Mouse (Mus musculus) embryonic facial prominence, embryonic 11.5 days (tissue): ENCODE data around the gene Peak1. TPM values are rescaled to one million over a fixed set of nuclear protein-coding genes. Genes with fewer than 3 reads are reported as not detected.

ENCODE experiments used
- ATAC-seq: fragments of 200-750 bp; cut with Nextera tagmentation; replicated peaks from 2 replicates; pipeline ENCODE4 v1.8.0; 2017; ENCODE audit warnings: low read depth; ENCODE audit not compliant: insufficient number of reproducible peaks, low FRiP score, low TSS enrichment
- DNase-seq: peaks from one replicate; pipeline ENCODE4 v3.0.0-alpha.2; 2015; ENCODE audit warnings: low spot score
- H3K27ac ChIP-seq: fragments of 300-500 bp; sonication (generic); replicated peaks from 2 replicates; pipeline ENCODE4 v1.5.1; 2014; ENCODE audit warnings: mild to moderate bottlenecking, low read depth, low read length, control low read depth
- H3K27me3 ChIP-seq: fragments of 300-500 bp; sonication (generic); 2 replicates; pipeline ENCODE4 v1.6.1; 2014; ENCODE audit warnings: mild to moderate bottlenecking, low read length, moderate library complexity, mixed read lengths; ENCODE audit not compliant: control insufficient read depth, insufficient read depth
- H3K36me3 ChIP-seq: fragments of 300-500 bp; sonication (generic); replicated peaks from 2 replicates; pipeline ENCODE4 v1.6.1; 2014; ENCODE audit warnings: low read depth, mild to moderate bottlenecking, low read length, moderate library complexity, mixed read lengths; ENCODE audit not compliant: control insufficient read depth, insufficient read depth
- H3K4me1 ChIP-seq: fragments of 300-500 bp; sonication (generic); 2 replicates; pipeline ENCODE4 v1.6.1; 2014; ENCODE audit warnings: low read length, mixed read lengths; ENCODE audit not compliant: control insufficient read depth, insufficient read depth
- H3K4me2 ChIP-seq: fragments of 300-500 bp; sonication (generic); 2 replicates; pipeline ENCODE4 v1.6.1; 2014; ENCODE audit warnings: low read depth, mild to moderate bottlenecking, control low read depth, low read length, moderate library complexity
- H3K4me3 ChIP-seq: fragments of 300-500 bp; sonication (generic); 2 replicates; pipeline ENCODE4 v1.5.1; 2014; ENCODE audit warnings: low read depth, low read length, control low read depth
- H3K9ac ChIP-seq: fragments of 300-500 bp; sonication (generic); replicated peaks from 2 replicates; pipeline ENCODE4 v1.6.1; 2014; ENCODE audit warnings: mild to moderate bottlenecking, control low read depth, low read length
- H3K9me3 ChIP-seq: fragments of 300-500 bp; sonication (generic); replicated peaks from 2 replicates; pipeline ENCODE4 v1.6.1; 2016; ENCODE audit warnings: mild to moderate bottlenecking, low read length, inconsistent platforms, mixed read lengths; ENCODE audit not compliant: control insufficient read depth
- WGBS: fragments of 180-500 bp; shearing (Covaris S2); extraction: QIAGEN DNeasy Blood & Tissue Kit; methylation state at CpG from one replicate; pipeline ENCODE4 v1.1.7; 2014; 5-methylcytosine and 5-hydroxymethylcytosine counted together
- polyA plus RNA-seq: library from polyadenylated mRNA; unstranded; fragments of >200 nt; fragmentation: Nextera tagmentation; extraction: Ambion mirVana; gene quantifications from 2 replicates; pipeline ENCODE4 v1.2.1, GENCODE M21; 2014

Gene Peak1
- polyA plus RNA-seq, 1 experiment from 2014 or later, result 8.8 TPM

DNA sequence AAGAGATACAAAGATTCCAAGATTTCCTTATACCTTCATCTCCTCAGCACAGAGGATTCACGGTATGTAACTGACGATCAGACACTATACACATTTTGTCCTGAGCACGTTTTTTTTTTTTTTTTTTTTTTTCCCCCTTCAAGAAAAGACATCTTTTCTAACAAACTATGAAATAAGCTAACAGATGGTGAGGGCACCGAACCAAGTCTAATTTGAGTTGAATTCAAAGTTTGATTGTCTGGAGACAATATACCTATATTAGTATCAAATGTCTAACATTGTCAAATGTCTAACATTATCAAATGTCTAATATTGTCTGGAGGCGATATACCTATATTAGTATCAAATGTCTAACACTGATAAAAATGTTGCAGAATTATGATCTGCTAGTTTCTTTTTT is 135.4 kb downstream of the Peak1 start:
- H3K4me3 ChIP-seq, result no peak overlapping the region
- H3K4me2 ChIP-seq, result no peak overlapping the region
- ATAC-seq (no peak), DNase-seq (no peak)
- H3K4me1 ChIP-seq, result no peaks in the 10 kb centered on the region
- WGBS, result 87% methylated on average over 5 of the region's 5 CpGs
- no peaks in the 10 kb centered on the region for H3K9me3 ChIP-seq
- H3K9ac ChIP-seq, result no peak overlapping the region
- H3K27ac ChIP-seq, result no peak overlapping the region
- no peaks in the 10 kb centered on the region for H3K27me3 ChIP-seq
- no peaks in the 10 kb centered on the region for H3K36me3 ChIP-seq

DNA sequence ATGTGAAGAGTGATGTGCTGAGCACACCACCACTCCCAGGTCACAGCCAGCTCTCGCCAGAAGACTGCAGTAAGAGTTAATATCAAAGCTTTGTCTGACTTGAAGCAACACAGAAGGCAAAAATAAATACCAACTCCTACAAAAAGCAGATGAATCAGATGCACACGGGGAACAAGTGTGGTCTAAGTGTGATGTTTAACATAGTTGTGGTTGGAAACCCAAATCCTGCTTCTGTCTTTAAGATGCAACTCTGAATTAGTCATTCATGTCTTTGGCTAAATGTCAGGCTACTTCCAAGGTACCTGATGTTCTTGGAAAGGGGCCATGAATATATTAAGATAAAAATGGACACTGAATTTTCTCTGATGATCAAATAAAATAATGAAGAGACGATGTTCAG is 144.3 kb downstream of the Peak1 start:
- DNase-seq, result no peak
- WGBS, result 93% methylated on average over 3 of the region's 3 CpGs
- Histone ChIP-seq H3K4me2 (no peak overlapping the region), H3K9ac (no peak overlapping the region), H3K27ac (no peak overlapping the region), H3K4me1 (no peaks in the 10 kb centered on the region), H3K27me3 (no peaks in the 10 kb centered on the region), H3K9me3 (no peaks in the 10 kb centered on the region), H3K4me3 (no peak overlapping the region), H3K36me3 (no peaks in the 10 kb centered on the region)
- no peak for ATAC-seq

DNA sequence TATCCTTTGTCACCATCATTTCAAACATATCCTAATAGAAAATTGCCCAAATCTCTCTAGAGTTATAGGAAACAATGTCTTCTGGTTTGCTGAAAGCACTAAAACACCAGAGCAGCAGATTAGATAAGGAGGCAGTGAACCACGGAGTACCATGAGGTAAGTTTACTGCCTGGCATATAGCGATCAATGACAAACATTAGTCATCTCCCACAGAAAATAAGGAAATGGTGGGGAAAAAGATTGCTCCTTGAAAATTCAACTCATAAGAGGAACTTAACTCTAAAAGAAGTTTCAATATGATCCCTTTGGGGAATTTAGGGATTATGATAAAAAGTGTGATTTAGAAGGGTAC is 145.6 kb downstream of the Peak1 start:
- Histone ChIP-seq H3K36me3 (no peaks in the 10 kb centered on the region), H3K9ac (no peak overlapping the region), H3K27me3 (no peaks in the 10 kb centered on the region), H3K4me2 (no peak overlapping the region), H3K9me3 (no peaks in the 10 kb centered on the region), H3K27ac (no peak overlapping the region), H3K4me3 (no peak overlapping the region), H3K4me1 (no peaks in the 10 kb centered on the region)
- ATAC-seq (no peak), DNase-seq (no peak)
- WGBS, result 93% methylated on average over 2 of the region's 2 CpGs

DNA sequence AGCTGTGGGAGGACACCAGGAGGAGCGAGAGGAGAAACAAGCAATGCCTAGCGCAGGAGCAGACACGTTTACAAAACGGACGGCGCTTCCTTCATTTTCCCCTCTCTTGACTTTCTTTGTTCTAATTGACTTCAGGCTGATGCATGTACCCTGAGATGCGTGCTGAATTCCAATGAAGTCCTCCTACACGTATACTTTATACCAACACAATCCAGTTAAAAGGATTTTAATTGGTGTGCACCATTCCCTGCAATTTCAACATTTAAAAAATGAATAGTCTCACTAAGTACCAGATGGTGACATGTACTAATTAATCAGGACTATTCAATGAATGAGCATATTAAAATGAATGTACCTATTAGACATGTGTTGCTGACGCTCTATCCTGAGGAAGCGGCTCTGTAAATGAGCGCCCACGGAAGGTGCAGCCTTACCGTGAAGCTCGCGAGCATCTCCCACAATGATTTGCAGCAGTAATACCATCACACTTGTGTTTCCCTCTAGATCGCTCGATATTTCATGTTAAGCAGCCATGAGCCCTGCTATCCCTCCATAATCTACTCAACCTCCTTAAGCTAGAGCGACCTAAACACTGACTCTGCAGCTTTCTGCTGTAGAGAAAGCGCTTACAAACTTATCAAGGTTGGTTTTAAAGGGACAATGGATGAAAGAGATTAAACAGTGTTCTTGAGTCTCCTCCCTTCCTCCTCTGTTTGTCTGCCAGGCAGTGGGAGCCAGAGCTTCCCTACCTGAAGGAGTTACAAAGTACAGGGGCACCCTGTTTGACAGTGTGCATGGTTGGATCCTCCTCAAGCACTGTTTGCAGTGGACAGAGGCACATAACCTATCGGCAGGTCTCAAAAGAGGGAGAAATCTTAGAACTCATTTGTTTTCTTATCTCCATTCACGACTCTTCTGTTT is 146.3 kb downstream of the Peak1 start:
- DNase-seq (no peak), ATAC-seq (no peak)
- H3K4me2 ChIP-seq, result no peak overlapping the region
- no peak overlapping the region for H3K4me3 ChIP-seq
- no peaks in the 10 kb centered on the region for H3K36me3 ChIP-seq
- H3K9me3 ChIP-seq, result no peaks in the 10 kb centered on the region
- H3K27me3 ChIP-seq, result no peaks in the 10 kb centered on the region
- H3K27ac ChIP-seq, result no peak overlapping the region
- H3K4me1 ChIP-seq, result no peaks in the 10 kb centered on the region
- WGBS, result 90% methylated on average over 21 of the region's 21 CpGs
- H3K9ac ChIP-seq, result no peak overlapping the region

DNA sequence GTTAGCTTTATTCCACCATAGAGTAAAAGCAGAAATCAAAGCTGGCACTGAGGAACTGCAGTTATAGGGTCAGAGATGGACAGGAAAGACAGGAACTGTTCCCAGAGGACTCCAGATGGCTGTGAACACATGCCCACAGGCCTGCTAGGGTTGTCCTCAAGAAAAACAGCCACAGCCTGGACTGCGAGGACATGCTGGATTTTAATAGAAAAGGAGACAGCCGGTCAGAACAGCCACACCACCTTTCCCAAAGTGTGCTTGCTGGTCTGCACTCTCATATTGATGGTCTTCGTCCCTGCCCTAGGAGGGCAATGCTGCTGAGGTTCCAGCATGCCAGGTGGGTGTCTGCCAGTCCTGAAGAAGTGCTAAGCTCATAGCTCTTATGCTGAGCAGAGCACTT is 148.8 kb downstream of the Peak1 start:
- Histone ChIP-seq H3K9ac (no peak overlapping the region), H3K4me1 (no peaks in the 10 kb centered on the region), H3K27ac (no peak overlapping the region), H3K36me3 (no peaks in the 10 kb centered on the region; the same call in 1 of the 2 replicates), H3K4me3 (no peak overlapping the region), H3K4me2 (no peak overlapping the region), H3K9me3 (no peaks in the 10 kb centered on the region), H3K27me3 (no peaks in the 10 kb centered on the region)
- ATAC-seq (no peak), DNase-seq (no peak)
- WGBS, result 82% methylated on average over 3 of the region's 3 CpGs

DNA sequence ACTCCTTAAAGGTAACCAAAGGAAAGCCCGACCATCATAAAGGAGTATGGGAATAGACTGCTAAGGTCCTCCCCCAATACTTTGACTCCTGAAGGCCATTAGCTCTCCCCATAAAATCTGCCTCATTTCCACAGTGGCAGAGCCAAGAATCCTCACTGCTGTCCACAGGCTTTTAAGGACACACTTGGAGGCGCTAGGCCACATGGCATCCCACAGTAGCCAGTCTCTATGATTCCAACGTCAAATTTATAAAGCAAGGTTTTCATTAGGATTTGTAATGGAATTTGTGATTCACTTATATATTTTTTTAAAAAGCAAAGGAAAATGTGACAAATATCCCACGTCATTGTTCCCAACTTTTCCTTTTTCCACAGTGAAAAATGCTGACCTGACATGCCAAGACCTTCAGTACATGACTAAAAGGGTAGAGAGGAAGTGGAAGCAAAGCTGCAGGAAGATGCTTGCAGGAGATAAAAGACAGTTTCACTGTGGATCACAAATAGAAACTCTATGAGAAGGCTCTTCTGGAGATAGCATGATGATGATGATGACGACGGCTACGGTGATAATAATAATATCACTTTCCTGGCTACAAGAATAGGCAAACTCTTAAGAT is 151.6 kb downstream of the Peak1 start:
- H3K9ac ChIP-seq, result no peak overlapping the region
- ATAC-seq (no peak), DNase-seq (no peak)
- H3K36me3 ChIP-seq, result no peaks in the 10 kb centered on the region; the same call in 1 of the 2 replicates
- H3K4me2 ChIP-seq, result no peak overlapping the region
- H3K4me3 ChIP-seq, result no peak overlapping the region
- no peaks in the 10 kb centered on the region for H3K9me3 ChIP-seq
- no peaks in the 10 kb centered on the region for H3K4me1 ChIP-seq
- WGBS, result 87% methylated on average over 7 of the region's 7 CpGs
- no peaks in the 10 kb centered on the region for H3K27me3 ChIP-seq
- no peak overlapping the region for H3K27ac ChIP-seq

DNA sequence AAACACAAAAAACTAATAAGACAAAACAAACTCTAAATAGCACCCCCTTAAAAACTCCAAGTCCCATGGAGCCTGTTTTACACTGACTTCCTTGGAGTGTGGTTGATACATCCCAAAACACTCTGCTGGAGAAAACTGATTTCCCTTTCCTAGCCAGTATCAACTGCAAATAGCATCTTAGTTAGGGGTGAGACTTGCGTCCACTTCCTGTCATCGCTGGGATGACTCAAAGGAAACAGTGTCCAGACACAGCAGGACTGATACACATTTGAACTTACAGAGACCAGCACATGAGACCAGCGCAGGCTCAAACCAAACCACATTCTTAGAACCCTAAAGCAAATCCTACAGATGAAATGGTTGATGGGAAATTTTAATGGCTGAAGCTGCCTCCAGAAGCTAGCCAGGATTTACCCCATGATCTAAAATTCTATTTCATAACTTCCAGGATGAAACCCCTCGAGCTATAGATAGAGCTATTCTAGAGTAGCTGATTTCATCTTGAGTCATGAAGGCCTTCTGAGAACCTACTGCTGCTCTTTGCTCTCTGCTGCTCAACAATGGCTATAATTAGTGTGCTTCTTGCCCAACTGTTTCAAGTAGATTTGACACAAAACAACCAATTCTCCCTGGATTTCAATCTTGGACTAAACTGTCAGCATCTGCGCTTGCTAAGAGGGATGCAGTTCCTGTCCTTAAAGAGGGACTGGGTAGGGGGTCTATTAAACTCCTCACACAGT is 152.2 kb downstream of the Peak1 start:
- WGBS, result 82% methylated on average over 5 of the region's 5 CpGs
- Histone ChIP-seq H3K36me3 (no peaks in the 10 kb centered on the region; the same call in 1 of the 2 replicates), H3K27ac (no peak overlapping the region), H3K9ac (no peak overlapping the region), H3K4me1 (no peaks in the 10 kb centered on the region), H3K4me2 (no peak overlapping the region), H3K27me3 (no peaks in the 10 kb centered on the region), H3K9me3 (peaks cover under 1% of the 10 kb centered on the region; the same call in 1 of the 2 replicates), H3K4me3 (no peak overlapping the region)
- no peak for DNase-seq
- no peak for ATAC-seq

DNA sequence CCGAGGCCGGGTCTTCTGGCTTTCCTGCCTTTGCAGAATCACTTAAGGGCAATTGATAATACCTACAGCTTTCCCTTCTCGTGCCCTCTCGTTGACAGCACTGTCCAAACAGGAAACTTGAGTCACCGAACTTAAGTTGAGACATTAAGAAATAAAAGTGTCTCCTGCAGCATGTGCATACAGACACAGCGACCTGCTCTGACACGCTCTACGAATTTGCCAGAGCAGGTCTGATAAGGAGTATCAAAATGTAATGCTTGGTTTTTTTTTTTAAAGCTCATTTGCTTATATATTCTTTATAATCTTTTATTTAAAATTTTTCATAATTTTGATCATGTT is 152.9 kb downstream of the Peak1 start:
- no peak overlapping the region for H3K27ac ChIP-seq
- no peak overlapping the region for H3K4me2 ChIP-seq
- H3K27me3 ChIP-seq, result no peaks in the 10 kb centered on the region
- WGBS, result 52% methylated on average over 8 of the region's 8 CpGs
- H3K9ac ChIP-seq, result no peak overlapping the region
- DNase-seq (no peak), ATAC-seq (no peak)
- no peaks in the 10 kb centered on the region; the same call in 1 of the 2 replicates for H3K36me3 ChIP-seq
- H3K4me3 ChIP-seq, result no peak overlapping the region
- H3K9me3 ChIP-seq, result peaks cover 5% of the 10 kb centered on the region
- no peaks in the 10 kb centered on the region for H3K4me1 ChIP-seq
